ENCODE assay signal across 17 mouse cellular contexts in genomic region chr3:144703959-144704358, GRCm38 (mm10). TPM values are rescaled to one million over a fixed set of nuclear protein-coding genes. Genes with fewer than 3 reads are reported as not detected.
DNase-seq lines count a peak whose midpoint lies in the region; ATAC-seq and TF ChIP-seq lines count a peak whose summit lies in the region.
"Had no signal": no experiment of that assay in that cellular context is flagged by ENCODE, and none has a peak within 500 bp of the region (broad histone marks: within the 10 kb centered on the region; RNA-seq: fewer than 3 reads in every experiment).

No protein-coding gene starts in this region.

- TF ChIP-seq POLR2A in spleen, adult 2 months (IDR thresholded peaks at IDR 0.05; ENCODE audit: low read depth, low read length) = no peak

- no peaks in the 10 kb centered on the region for H3K9me3 ChIP-seq in megakaryocyte, embryonic 14.5 days
- H3K9me3 ChIP-seq: limb, embryonic 15.5 days; lung, embryonic 15.5 days had no signal

- WGBS in spleen, adult 2 months = 38% methylated on average over 6 of the region's 6 CpGs

- ATAC-seq in common myeloid progenitor, adult 5-6 weeks (replicated peaks; ENCODE audit: low read depth, poor library complexity, severe bottlenecking) = peak; percentile 95
- ATAC-seq: forebrain, embryonic 14.5 days had no signal

- DNase-seq in spleen, adult 2 months (ENCODE audit: low read depth in 1 of 2, low spot score in 2 of 2) = no peak
- DNase-seq in spleen, postnatal 4 days (ENCODE audit: low spot score in 2 of 2) = no peak
- DNase-seq in left cerebral cortex, postnatal 25 days (ENCODE audit: low spot score in 2 of 2) = no peak
- no peak for DNase-seq in heart, adult 8-10 months (ENCODE audit: low spot score)
- DNase-seq in kidney, adult 9 months = no peak
- no peak for DNase-seq in layer of hippocampus, postnatal 14 days (ENCODE audit: low spot score in 2 of 2)
- DNase-seq: cerebellum, adult 11 months; heart, adult 18-20 months; kidney, adult 2 months had no signal

- H3K4me1 ChIP-seq in spleen, adult 2 months (ENCODE audit: control insufficient read depth, insufficient read depth, insufficient read length) = peaks cover 4% of the 10 kb centered on the region; the same call in 1 of the 2 replicates
- H3K4me1 ChIP-seq in megakaryocyte, embryonic 14.5 days = peaks cover 36% of the 10 kb centered on the region
- H3K4me1 ChIP-seq: limb, embryonic 15.5 days; lung, embryonic 15.5 days had no signal

- TF ChIP-seq CTCF in spleen, adult 2 months (IDR thresholded peaks at IDR 0.05; ENCODE audit: extremely low read depth, insufficient read depth, insufficient read length, insufficient replicate concordance) = no peak

- intact Hi-C loops in left cerebral cortex, postnatal 25 days (cut with DNase I) = no loop called here

- peaks cover 28% of the 10 kb centered on the region for H3K36me3 ChIP-seq in spleen, adult 2 months (ENCODE audit: control insufficient read depth, insufficient read depth, low read length)
- peaks cover 89% of the 10 kb centered on the region for H3K36me3 ChIP-seq in megakaryocyte, embryonic 14.5 days (replicated peaks; ENCODE audit: low read length)

- H3K27me3 ChIP-seq in spleen, adult 2 months (ENCODE audit: control insufficient read depth, insufficient read depth, low read length) = no peaks in the 10 kb centered on the region
- H3K27me3 ChIP-seq in megakaryocyte, embryonic 14.5 days (replicated peaks) = no peaks in the 10 kb centered on the region
- H3K27me3 ChIP-seq: limb, embryonic 15.5 days; lung, embryonic 15.5 days had no signal

- peak overlapping the region; percentile 73 for H3K27ac ChIP-seq in spleen, adult 2 months (ENCODE audit: insufficient read depth, low read length)
- H3K27ac ChIP-seq: hindbrain, embryonic 14.5 days; limb, embryonic 15.5 days; lung, embryonic 15.5 days had no signal

- H3K4me3 ChIP-seq in spleen, adult 2 months (ENCODE audit: extremely low read depth, insufficient read depth, insufficient read length) = no peak overlapping the region
- H3K4me3 ChIP-seq in megakaryocyte, embryonic 14.5 days (replicated peaks) = peak overlapping the region; percentile 87
- H3K4me3 ChIP-seq: limb, embryonic 15.5 days; lung, embryonic 15.5 days; myocyte had no signal

RNA-seq across cellular contexts. Expression of gene Sh3glb1, which starts 16.2 kb away (rescaled TPM):
- polyA plus RNA-seq in spleen, adult 2 months (2012; rRNA removed) = 19.3 and 22.1 TPM in 2 replicates
- total RNA-seq in common myeloid progenitor, adult 5-6 weeks (2017) = 37.5 and 51.9 TPM in 2 replicates
- polyA plus RNA-seq in megakaryocyte, embryonic 14.5 days (2012; ENCODE audit: insufficient read depth, low replicate concordance) = 36.0 and 37.9 TPM in 2 replicates
- total RNA-seq in left cerebral cortex, postnatal 25 days (2021) = 10 to 100 TPM; 65.1 to 68.2 TPM
- total RNA-seq in heart, adult 8-10 months (2022) = 100 to 1,000 TPM; 329 to 372 (median 356) TPM
- total RNA-seq in layer of hippocampus, postnatal 14 days (2021) = 10 to 100 TPM; 89.0 to 90.8 TPM

RNA-seq across cellular contexts. Expression of gene Clca3a1, which starts 56.8 kb away (rescaled TPM):
- polyA plus RNA-seq in spleen, adult 2 months (2012; rRNA removed) = 22.9 and 24.2 TPM in 2 replicates
- 8.3 and 8.6 TPM in 2 replicates for total RNA-seq in common myeloid progenitor, adult 5-6 weeks (2017)
- polyA plus RNA-seq in megakaryocyte, embryonic 14.5 days (2012; ENCODE audit: insufficient read depth, low replicate concordance) = 0.16 TPM in 1 of 2 replicates, not detected in the other
- total RNA-seq in left cerebral cortex, postnatal 25 days (2021) = under 1 TPM; 0.18 to 0.28 TPM
- total RNA-seq in heart, adult 8-10 months (2022) = 1 to 10 TPM in 1 of 4 experiments, under 1 TPM in 3; 0.66 to 1.3 (median 0.76) TPM
- under 1 TPM; 0.60 to 0.72 TPM for total RNA-seq in layer of hippocampus, postnatal 14 days (2021)
- polyA plus RNA-seq: midbrain, embryonic 11.5 days; myocyte had no signal
